Mouse (Mus musculus): Measurements from ENCODE around the gene Cmss1.

Gene Cmss1

GRCm38 (mm10) chr16:57353166-57353721, 253.4 kb downstream of the Cmss1 start:
- in situ Hi-C loops (cut with MboI; ENCODE audit: low sequenced_read_pairs), result no loop called here

- in situ Hi-C loops (cut with MboI; ENCODE audit: low sequenced_read_pairs), result no loop called here
Observed at GRCm38 (mm10) chr16:57352751-57353150, 253.9 kb downstream of the Cmss1 start, which contains the start of gene Filip1l. Gene Filip1l, plus strand, starts transcription at chr16:57353093.

- in situ Hi-C loops (cut with MboI; ENCODE audit: low sequenced_read_pairs), result no loop called here
Observed at GRCm38 (mm10) chr16:57349689-57350088, 257.0 kb downstream of the Cmss1 start.

- in situ Hi-C loops (cut with MboI; ENCODE audit: low sequenced_read_pairs), result no loop called here
Observed at GRCm38 (mm10) chr16:57349039-57349438, 257.6 kb downstream of the Cmss1 start.

GRCm38 (mm10) chr16:57346258-57346657, 260.4 kb downstream of the Cmss1 start:
- in situ Hi-C loops (cut with MboI; ENCODE audit: low sequenced_read_pairs), result no loop called here

- in situ Hi-C loops (cut with MboI; ENCODE audit: low sequenced_read_pairs), result no loop called here
Observed at GRCm38 (mm10) chr16:57340613-57340898, 266.1 kb downstream of the Cmss1 start.

GRCm38 (mm10) chr16:57339765-57340612, 266.7 kb downstream of the Cmss1 start:
- in situ Hi-C loops (cut with MboI; ENCODE audit: low sequenced_read_pairs), result no loop called here

- in situ Hi-C loops (cut with MboI; ENCODE audit: low sequenced_read_pairs), result no loop called here
Observed at GRCm38 (mm10) chr16:57336770-57337423, 269.8 kb downstream of the Cmss1 start.

GRCm38 (mm10) chr16:57332301-57332700, 274.4 kb downstream of the Cmss1 start:
- in situ Hi-C loops (cut with MboI; ENCODE audit: low sequenced_read_pairs), result no loop called here

- in situ Hi-C loops (cut with MboI; ENCODE audit: low sequenced_read_pairs), result no loop called here
Observed at GRCm38 (mm10) chr16:57330111-57330510, 276.6 kb downstream of the Cmss1 start.

GRCm38 (mm10) chr16:57329028-57329427, 277.6 kb downstream of the Cmss1 start:
- in situ Hi-C loops (cut with MboI; ENCODE audit: low sequenced_read_pairs), result no loop called here

- in situ Hi-C loops (cut with MboI; ENCODE audit: low sequenced_read_pairs), result no loop called here
Observed at GRCm38 (mm10) chr16:57326996-57327395, 279.7 kb downstream of the Cmss1 start.

GRCm38 (mm10) chr16:57319284-57320124, 287.2 kb downstream of the Cmss1 start:
- in situ Hi-C loops (cut with MboI; ENCODE audit: low sequenced_read_pairs), result no loop called here

GRCm38 (mm10) chr16:57318637-57319125, 288.0 kb downstream of the Cmss1 start:
- in situ Hi-C loops (cut with MboI; ENCODE audit: low sequenced_read_pairs), result no loop called here

GRCm38 (mm10) chr16:57317882-57318636, 288.6 kb downstream of the Cmss1 start:
- in situ Hi-C loops (cut with MboI; ENCODE audit: low sequenced_read_pairs), result no loop called here

GRCm38 (mm10) chr16:57317127-57317526, 289.5 kb downstream of the Cmss1 start:
- in situ Hi-C loops (cut with MboI; ENCODE audit: low sequenced_read_pairs), result no loop called here

- in situ Hi-C loops (cut with MboI; ENCODE audit: low sequenced_read_pairs), result no loop called here
Observed at GRCm38 (mm10) chr16:57315026-57315425, 291.6 kb downstream of the Cmss1 start.

- in situ Hi-C loops (cut with MboI; ENCODE audit: low sequenced_read_pairs), result no loop called here
Observed at GRCm38 (mm10) chr16:57314236-57314635, 292.4 kb downstream of the Cmss1 start.

GRCm38 (mm10) chr16:57313487-57313886, 293.2 kb downstream of the Cmss1 start:
- in situ Hi-C loops (cut with MboI; ENCODE audit: low sequenced_read_pairs), result no loop called here

GRCm38 (mm10) chr16:57312130-57312529, 294.5 kb downstream of the Cmss1 start:
- in situ Hi-C loops (cut with MboI; ENCODE audit: low sequenced_read_pairs), result no loop called here
